Mouse (Mus musculus): ENCODE results near the gene Cnga3.

Cnga3 gene

DNA sequence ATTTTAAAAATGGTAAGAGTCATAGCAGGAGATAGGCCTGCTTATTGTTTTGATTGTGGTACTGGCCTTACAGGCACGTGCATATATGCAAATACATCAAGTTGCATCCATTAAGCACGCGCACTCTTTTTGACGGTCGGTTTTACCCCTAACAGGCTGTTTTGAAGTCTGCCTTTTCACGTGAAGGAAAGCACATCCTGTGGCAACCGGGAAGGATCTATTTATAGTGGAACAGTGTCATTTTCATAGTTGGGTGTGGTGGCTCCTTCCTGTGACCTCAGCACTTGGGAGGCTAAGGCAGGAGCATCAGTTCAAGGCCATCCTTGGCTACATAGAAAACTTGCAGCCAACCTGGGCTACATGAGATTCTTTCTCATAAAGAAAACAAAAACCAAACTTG, 72.3 kb downstream of the Cnga3 start:
- DNase-seq (ENCODE audit: low spot score in 2 of 2): no peak

DNA sequence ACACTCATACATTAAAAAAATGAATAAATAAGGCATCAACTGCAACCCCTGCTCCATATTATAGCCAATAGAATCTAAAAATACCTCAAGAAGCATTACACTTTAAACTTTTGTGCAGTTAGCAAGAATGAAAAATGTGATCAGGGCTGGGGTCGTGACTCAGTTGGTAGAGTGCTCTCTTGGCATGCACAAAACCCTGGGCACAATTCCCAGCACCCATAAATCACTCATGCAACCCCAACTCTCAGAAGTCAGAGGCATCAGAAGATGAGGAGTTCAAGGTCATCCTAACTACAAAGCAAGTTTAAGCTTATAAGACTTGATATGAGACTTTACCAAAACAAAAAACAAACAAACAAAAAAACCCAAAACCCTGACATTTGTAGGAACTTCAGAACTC, 73.5 kb downstream of the Cnga3 start:
- DNase-seq (ENCODE audit: low spot score in 2 of 2): no peak

DNA sequence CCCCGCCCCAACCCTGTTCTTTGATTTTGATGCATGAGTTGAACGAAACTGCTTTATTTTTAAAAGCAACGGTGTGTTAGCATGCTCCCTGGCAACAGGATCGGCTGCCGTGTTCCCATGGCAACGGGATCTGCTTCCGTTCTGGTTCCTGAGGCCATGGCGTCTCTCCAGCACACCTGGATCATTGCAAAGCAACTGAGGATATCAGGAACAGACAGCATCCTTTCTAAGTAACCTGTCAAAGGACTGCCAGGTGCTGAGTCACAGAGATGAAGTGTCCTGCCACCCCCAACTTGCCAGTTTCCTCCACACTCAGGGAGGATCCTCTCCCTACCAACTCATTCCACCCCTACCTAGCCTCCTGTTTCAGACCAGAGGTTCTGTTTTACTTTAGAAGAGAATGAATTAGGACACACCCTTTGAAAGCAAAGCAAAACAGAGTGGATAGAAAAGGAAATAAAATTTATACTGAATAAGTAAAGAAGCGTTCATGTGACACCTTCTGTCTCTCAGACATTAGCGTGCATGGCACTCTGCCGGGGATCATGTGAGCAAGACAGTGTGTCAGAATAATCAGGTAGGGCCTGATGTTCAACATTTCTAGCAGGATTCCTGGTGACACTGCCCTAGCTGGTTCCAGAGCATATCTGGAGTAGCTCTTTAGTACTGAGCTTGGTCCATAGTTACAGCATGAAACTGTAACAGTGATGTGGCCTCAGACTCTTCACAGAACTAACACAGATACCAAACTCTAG, 74.1 kb downstream of the Cnga3 start:
- DNase-seq (ENCODE audit: low spot score in 2 of 2): no peak

DNA sequence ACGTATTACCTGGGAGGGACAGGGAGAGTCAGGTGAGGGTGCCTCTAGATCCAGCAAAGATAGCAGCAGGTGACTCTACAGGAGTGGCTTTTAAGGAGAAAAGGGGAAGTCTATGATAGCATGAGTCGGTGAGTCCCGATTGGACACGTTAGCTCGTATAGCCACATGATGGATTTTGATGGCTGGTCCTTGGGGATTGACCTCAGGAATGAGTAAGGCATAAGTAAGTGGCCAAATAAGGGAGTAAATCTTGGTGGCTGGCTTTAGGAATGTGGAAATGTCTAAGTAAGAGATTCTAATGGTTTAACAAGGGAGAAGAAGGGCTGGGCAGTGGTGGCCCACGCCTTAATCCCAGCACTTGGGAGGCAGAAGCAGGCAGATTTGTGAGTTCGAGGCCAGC, 74.7 kb downstream of the Cnga3 start:
- no peak for DNase-seq (ENCODE audit: low spot score in 2 of 2)

DNA sequence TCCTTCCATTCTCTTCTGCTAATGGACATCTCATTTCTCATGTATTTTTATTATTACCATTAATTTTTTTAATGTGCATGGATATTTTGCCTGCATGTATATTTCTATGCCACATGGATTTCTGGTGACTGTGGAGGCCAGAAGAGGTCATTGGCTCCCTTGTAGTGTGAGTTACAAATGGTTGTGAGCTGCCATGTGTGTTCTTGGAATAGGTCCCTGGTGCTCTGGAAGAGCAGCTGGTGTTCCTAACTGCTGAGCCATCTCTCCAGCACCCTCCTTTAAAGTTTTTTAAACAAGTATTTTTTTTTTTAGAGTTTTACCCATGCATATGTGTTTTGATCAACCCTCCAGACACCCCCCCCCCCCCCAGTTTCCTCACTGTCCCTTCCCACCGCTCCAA, 82.2 kb downstream of the Cnga3 start:
- no peak for DNase-seq (ENCODE audit: low spot score in 2 of 2)

DNA sequence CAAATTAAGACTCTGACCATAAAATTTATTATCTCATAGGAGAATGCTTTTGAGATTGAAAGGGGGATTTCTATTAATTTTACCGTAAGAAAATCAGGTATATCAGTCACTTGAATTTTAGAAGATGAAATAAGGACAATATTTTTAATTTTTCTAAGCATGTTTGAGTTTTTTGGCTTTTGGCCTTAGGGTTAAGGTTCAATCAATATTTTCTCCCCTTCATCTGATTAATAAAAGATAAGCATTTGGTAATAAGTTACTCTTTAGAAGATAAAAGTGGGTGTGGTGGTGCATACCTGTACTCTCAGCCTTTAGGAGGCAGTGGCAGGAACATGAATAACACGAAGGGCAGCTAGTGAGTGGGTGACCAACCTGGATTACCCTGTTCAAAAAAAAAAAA, 84.7 kb downstream of the Cnga3 start:
- DNase-seq (ENCODE audit: low spot score in 2 of 2): no peak

DNA sequence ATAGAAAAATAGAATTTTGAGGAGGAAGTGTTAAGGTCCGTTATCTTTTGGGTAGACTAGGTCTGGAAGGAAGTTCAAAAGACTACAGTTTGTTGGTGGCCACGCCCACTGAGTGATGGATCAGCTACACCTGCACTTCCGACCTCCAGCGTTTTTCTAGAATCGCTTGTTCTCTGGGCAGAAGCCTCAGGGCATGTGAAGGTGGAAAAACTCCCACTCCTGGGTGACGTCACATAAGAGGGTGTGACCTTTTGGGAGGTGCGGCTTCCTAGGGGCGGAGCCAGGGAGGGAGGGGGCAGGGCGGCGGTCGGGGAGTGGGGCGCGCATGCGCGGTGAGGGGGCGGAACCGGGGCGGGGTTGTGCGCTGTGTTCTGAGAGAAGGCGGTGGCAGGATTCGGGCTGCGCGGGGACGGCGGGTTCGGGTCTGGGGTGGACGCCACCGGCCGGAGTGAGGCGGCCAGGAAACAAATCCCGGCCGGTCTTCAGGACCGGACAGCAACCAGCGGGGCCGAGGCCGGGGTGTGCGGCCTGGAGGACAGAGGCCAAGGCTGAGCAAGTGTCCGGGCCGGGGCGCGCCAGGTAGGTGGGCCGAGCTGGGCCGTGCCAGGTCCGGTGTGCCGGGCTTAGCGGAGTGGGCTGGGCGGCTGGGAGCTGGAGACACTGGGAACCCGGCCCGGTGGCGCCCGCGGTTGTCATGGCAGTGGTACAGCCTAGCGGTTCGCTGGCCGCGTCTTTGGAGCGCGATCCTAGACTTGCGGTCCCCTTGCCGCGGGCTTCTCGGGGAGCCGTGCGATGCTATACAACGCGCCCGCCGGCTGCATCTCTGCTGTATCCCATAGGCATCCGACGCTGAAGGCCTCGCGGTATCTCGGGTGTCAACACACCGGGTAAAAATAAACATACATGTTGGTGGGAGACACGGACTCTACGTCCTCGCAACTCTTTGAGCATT, 85.6 kb downstream of the Cnga3 start, which contains the start of gene Inpp4a:
Inpp4a (plus strand) TSS at position 326 of the 952 bp plus-strand sequence.
- peak; percentile 93 to 99 for DNase-seq (ENCODE audit: low spot score in 2 of 2)

DNA sequence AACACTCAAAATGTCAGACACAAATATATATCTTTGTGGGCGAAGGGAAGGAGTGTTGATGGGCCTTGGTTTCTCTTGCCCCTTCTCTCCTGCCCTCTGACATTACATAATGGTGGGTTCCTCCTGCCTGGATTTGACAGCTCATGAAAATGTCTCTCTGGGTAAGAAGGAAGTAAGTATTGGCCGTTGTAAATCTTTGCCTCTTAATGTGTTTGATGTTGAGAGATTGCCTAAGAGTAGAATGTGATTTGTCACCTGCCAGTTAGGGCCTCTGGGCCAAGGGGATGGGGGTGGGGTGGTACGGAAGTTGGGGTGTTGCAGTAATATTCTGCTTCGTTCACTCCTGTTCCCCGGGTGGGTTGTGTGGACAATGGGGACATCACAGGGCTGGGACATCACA, 86.4 kb downstream of the Cnga3 start:
- DNase-seq (ENCODE audit: low spot score in 2 of 2): peak in 1 of 2 experiments; percentile 26

DNA sequence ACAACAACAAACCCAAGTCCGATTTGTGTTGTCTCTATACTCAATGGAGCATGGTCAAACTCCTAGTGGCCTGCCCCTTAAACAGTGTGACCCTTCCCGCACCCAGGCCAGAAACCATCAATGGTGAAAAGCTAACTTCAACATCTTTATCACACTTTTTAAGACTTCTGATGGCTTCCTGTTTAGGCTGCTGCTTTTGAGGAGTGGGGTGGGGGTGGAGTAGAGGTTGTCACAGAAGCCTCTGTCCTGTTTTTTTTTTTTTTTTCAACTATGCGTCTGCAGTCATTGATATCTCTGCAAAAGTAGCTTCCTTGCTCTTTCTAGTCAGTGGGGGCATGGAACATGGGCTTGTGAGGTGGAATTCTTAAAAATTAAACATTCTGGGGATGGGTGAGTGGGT, 88.6 kb downstream of the Cnga3 start:
- DNase-seq (ENCODE audit: low spot score in 2 of 2): no peak

DNA sequence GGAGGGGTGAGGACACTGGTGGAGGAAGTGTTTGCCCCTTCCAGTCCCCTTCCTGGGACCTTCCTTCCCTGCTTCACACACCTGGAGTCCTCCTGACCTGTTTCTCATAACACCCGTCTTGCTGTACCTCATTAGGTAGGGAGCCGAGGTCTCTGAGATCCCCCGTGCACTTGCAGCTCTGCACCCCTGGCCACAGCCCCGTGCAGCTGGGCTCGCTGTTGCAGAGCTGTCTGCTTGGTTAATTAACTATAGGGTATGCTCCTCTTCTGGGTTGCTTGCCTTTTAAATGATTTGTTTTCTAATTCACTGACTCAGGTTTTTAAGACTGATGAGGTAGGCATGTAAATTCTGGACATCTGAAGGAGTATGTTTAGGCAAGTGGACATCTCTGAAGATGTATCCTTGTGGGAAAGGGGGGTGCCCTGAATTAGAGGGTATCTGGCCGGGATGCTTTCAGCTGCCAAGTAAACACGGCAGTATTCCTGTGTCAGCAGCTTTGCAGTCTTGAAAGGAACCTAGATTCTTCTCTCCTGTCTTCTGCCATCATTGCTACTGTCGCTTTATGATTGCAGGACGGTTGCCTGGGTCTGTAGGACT, 91.6 kb downstream of the Cnga3 start:
- DNase-seq (ENCODE audit: low spot score in 2 of 2): no peak

DNA sequence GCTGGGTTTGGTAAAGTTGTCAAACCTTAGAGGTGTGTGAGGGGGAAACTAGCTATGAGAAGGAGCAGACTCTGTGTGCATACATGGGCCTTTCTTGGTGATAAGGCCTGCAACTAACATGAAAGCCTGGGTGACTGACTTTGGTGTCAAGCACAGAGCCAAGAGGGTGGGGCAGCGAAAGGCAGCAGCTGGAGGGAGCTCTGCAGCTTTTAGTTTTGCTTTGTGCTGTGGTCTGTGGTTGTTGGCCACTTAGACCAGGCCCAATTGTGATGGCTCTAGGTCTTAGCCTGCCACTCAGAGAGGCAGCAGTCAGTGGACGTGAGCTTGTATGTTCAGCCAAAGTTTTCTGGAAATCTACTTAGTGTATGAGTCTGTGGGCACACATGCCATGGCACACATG, 93.4 kb downstream of the Cnga3 start:
- no peak for DNase-seq (ENCODE audit: low spot score in 2 of 2)

DNA sequence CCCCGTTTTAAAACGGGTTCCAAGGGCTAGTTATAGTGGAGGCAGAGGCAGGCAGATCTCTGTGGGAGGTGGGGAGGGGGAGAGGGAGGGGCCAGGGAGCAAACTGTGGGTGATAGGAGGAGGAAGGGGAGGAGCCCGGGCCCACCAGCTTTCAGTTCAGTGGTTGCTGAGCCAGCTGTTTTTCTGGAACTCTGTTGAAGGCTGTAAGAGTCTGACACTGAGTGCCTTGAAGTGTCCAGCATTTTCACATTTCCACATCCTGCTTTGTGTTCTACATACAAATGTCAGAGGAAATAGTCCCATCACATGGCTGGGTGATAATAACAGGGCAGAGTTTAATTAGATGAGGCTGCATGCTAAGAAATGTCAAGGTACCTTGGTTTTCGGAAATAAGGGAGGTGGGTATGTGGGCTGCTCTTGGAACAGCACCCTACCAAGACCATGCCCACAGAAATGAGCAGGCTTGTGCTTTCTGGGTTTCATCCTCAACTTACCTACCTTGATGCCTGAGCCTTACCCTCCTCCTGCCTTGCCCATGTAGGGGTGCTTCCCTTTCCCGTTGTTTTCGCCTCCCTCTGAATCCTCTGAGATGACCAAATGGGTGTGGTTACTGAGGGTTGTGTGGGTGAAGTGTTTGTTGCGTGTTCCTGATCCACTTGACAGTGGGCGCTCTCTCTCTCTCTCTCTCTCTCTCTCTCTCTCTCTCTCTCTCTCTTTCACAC, 93.9 kb downstream of the Cnga3 start:
- DNase-seq (ENCODE audit: low spot score in 2 of 2): no peak

DNA sequence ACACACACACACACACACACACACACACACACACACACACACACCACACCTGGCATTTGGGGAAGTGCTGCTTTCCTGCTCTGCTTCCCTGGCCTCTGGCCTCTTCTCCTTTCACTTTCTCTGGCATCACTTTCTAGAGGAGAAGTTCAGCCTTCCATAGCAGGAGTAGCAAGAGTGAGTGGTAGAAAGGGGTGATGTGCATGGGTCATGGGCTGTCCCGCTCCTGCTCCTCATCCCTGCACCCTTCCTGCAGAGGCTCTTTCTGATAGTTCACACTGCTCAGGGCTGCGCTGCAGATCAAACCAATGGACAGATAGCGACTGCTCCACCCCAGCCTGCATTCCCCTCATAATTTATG, 94.5 kb downstream of the Cnga3 start:
- no peak for DNase-seq (ENCODE audit: low spot score in 2 of 2)

DNA sequence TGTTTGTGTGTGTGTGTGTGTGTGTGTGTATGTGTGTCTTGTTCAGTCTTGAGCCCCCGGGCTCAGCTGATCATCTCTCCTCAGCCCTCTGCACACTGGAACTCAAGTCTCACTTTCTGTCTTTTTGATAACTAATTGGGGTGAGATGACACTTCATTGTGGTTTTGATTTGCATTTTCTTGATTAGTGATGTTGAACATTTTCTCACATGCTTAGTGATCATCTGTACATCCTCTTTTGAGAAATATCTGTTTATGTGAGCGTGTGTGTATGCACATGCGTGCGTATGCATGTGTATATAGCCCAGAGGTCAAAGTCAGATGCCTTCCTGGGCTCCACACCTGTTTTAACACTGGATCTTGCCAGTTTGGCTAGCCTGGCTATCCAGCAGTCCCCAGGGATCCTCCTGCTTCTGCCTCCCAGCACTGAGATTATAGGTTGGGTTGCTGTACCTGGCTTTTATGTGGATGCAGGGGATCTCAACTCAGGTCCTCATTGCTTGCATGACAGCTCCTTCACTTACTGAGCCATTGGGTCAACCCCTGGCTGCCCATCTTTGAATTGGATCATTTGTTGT, 95.8 kb downstream of the Cnga3 start:
- DNase-seq (ENCODE audit: low spot score in 2 of 2): no peak
